Mouse (Mus musculus) lung, postnatal 4 days (tissue): ENCODE results near the gene Ctrc.
"Not testable (repeated sequence)": the region's sequence is repeated elsewhere in the genome, so short reads cannot be mapped to it uniquely, and the experiment has no call there.

Experiments used
- DNase-seq, 2 experiments: peaks; one replicate each; pipeline ENCODE4 v3.0.0; 2021

The Ctrc gene

DNA sequence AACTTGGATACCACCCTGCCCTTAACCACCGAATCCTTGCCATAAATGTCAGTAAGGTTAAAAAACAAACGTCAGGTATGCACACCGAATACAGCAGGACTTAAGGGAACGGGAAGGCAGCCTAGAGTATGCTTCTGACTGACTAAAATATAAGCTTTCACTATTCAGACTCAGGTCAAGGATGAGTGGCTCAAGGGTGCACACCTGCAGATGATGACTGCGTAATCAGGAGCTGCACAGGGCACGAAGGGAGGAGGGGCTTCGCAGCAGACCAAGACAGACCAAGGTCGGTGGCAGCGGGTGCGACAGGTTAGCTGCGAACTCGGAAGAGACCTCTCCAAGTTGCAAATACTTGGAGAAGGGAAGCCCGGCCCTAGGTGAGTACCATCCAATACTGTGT is 60.0 kb downstream of the Ctrc start:
- peak in 1 of 2 experiments; percentile 27 for DNase-seq

DNA sequence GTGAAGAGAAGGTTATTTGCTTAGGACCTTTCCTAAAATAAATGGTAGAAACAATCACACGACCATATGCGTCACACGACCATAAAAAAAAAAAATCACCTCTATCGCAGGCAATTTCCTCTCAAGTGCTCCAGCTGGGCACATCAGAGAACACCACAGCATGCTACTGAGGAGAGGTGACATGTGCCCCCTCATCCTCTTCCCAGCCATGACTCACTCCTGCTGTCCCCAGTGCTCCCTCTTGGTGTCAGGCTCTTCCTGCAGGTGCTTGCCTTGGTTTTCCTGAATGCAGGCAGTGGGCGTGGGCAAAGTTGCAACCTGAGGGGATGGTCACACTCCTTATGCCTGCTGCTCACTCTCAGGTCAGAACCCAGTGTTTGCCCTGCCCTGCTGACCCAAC is 61.3 kb downstream of the Ctrc start:
- DNase-seq = peak in 1 of 2 experiments; percentile 15

DNA sequence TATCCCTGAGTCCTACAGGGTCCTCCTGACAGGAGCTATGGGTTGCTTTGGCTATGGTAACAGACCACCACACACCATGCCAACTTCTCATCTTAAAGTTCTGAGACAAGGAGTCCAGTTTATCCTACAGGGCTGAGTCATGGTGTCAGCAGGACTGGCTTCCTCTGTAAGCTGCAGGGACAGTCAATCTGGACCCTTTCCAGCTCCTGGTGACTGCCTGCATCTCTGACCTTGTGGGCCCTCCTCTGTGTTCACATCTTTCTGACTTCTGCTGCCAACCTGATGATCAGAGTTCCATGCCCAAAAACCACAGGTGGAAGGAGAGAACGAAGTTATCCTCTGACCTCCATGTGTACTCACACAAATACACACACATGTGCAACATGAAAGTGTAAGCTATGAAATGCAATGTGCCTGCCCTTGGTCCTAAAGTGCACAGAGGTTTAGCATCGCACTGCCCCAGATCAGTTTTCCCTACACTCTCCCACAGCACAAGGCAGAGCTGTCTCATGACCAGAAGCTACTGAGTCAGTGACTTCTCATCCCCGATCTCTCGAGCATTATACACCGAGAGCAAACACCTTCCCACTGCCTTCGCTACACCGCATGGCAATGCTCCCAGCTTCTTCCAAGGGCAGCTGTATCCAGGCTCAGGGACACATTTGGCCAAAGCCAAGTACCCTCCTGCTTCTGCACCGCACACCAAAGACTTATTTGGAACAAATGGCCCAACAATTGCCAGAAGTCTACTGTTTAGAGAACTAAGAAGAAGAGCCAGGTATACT is 64.8 kb downstream of the Ctrc start:
- peak in 1 of 2 experiments; percentile 10 for DNase-seq

DNA sequence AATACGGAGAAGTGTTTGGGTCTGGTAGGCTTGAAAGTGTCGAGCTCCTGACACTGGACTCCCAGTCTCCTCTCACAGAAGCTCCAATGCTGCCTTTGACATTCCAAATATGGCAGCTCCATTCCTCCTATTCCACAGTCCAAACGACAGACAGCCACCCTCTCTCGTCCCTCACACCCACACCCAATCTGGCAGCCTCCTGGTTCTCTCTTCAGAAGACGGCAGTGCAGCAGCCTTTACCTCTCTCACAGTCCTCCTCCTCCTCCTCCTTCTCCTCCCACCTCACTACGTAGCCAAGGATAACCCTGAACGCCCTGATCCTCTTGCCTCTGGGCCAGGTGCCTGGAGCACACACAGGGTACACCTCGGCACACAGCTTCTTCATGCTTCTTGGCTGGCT is 66.3 kb downstream of the Ctrc start:
- peak in 1 of 2 experiments; percentile 8 for DNase-seq

DNA sequence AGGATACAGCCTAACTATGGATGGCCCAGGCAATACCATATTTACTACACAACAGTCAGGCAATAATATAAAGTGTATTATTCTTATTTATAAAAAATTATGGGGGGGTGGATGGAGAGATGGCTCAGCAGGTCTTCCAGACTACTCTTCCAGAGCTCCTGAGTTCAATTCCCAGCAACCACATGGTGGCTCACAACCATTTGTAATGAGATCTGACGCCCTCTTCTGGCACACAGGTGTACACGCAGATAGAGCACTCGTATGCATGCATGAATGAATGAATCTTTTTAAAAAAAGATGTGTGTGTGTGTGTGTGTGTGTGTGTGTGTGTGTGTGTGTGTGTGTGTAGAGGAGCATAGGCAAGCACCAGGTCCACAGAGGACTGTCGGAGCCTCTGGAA is 73.1 kb downstream of the Ctrc start:
- not testable (repeated sequence) for DNase-seq

DNA sequence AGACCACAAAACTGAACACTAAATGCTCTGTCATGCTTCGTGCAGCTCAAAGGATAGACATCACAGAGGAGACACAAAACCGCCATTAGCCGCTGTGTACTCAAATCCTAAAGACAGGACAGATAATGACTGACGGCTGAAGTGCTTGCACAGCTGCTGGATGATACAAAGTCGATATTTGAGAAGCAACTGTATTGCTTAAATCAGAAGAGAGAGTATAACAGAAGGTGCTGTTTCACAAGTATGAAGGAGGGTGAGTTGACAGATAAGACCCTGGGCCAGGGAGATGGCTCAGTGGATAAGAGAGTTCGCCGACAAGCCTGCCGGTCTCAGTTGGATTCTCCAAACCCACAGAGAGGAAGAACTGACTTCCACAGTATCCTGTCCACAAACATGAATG is 74.3 kb downstream of the Ctrc start:
- DNase-seq = no peak

DNA sequence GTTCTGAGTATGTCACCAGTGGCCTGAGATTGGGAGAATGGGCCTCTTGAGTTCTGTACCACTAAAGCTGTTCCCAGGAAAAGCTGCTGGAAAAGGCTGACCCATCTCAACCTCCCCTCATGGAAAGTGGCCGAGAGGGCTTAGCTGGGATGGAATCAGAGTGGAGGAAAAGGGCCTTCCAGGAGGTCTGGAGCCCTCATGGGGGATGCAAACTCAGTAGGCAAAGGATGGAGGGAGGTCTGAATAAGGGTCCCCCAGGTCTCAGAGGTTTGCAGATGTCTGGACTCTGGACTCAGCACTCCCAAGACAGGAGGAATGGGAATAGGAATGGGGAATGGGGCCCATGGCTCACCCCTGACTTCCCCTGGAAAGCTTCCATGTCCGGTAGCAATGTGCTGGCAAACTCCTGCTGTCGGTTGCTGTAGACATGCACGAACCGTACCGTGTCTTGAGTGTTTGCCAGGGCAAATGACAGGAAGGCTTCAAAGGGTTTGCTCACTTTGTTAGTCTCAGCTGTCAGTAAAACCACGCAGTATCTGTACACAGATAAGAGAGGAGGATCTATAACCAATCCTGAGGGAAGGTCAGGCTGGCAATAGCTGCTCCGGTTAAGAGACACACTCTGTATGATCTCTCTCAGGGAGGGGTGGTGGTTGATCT is 76.5 kb downstream of the Ctrc start:
- DNase-seq = no peak

DNA sequence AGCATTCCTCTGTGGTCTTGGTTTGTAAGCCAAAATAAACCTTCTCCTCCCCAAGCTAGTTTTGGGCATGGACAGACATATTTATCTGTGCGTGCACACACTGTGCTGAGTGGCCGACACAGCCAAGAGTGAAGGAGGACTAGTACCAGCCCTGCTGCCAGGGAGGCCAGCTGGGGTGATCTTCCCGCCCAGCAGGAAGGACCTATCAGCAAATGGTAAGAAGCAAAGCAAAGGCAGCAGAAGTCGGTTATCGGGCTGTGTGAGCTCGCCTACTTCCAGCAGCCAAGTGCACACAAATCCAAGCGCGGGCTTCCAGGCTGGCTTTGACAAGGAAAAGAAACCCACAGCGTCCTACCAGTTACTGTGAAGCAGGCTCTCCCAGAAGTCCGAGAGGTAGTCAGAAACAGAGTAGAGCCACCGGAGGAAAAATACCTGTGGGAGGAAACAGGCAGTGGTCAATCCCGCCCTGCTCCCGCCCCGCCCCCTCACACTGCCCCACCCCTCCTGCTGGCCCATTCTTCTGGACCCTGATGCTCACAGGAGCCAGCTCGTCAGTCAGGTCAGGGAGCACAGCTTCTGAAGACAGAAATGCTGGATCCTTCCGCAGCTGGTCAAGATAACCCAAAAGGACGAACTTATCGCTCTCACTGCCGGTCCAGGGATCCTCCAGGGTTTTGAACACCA is 78.7 kb downstream of the Ctrc start:
- peak; percentile 42 to 77 for DNase-seq

DNA sequence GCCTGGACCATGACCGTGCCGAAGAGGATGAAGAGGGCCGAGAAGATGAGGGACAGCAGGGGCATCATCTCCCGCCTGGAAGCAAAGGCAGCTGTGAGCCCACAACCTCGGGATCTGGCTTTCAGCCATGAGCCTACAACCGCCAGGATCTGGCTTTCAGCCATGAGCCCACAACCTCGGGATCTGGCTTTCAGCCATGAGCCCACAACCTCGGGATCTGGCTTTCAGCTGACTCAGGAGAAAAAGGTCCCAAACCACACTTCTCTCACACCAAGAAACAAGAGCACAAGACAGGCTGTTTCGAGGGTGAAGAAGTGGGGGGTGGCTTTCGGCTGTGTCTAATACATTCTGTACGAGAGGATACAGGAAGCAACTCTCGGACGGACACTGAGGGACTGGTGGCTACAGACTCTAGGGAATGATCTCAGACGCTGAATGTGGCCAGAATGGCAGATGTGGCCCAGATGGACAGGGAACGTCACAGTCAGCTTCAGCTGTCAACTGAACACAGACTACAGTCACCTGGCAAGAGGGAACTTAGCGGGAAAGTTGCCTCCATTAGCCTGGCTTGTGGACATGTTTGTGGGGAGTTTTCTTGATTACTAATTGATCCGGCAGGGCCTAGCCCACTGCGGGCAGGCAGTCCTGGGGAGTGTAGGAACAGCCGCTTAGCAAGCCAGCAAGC is 79.3 kb downstream of the Ctrc start:
- DNase-seq = peak; percentile 55 to 73

DNA sequence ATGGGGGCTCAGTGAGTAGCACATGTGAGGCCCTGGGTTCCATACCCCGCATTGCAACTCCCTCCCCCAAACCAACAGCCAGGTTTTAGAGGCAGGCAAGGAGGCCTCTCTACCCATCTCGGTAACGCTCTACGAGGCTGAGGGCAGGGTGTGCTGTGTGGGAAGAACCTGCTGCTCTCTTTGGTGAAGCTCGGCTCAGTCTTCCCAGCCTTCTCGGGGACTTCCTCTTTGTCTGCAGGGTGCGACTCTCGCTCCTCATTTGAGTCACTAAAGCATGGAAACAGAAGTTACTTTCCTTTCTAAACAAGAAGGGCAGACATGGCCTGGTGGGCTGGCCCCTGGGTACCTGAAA is 79.9 kb downstream of the Ctrc start:
- no peak for DNase-seq

DNA sequence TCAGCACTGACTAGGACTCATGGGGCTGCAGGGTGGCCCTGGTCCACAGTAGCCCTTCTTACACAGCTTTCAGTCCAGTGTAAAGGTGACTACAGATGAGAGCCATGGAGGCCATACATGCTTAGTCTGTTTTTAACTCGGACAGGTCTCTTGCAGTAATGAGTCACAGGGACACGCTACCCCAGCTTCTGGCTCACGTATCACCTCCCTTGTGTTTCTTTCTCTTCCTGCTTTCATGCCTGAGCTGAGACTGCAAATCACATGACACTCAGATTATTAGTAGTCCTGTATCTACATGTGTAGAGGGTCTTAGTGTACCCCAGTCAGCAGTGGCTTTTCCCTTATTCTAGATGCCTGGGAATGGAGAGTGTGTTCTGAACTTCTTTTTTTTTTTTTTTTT is 81.2 kb downstream of the Ctrc start:
- DNase-seq = no peak
